Mouse (Mus musculus): Measurements from ENCODE around the gene Syvn1.

GRCm38 (mm10) chr19:6048681-6049410 lies 2.5 kb downstream of the Syvn1 start:
- no peak for TF ChIP-seq CTCF (IDR thresholded peaks at IDR 0.05; ENCODE audit: low read depth, low read length)
- no peak for TF ChIP-seq POLR2A (IDR thresholded peaks at IDR 0.05; ENCODE audit: extremely low read depth, insufficient read depth, low read length)

All from liver, adult 2 months (tissue).